Mouse (Mus musculus) liver, adult (tissue): ENCODE results near the gene Tnfaip3.

Source experiments
- GATA4 ChIP-seq: IDR thresholded peaks from 2 replicates; pipeline ENCODE4 v1.6.1; 2014; ENCODE audit warnings: mild to moderate bottlenecking, low read length; ENCODE audit not compliant: insufficient replicate concordance

Tnfaip3 gene

GRCm38 (mm10) chr10:19030628-19031027, 15.2 kb upstream of the Tnfaip3 start:
- TF ChIP-seq GATA4, result no peak

GRCm38 (mm10) chr10:19026710-19027109, 11.3 kb upstream of the Tnfaip3 start:
- TF ChIP-seq GATA4, result no peak

- no peak for TF ChIP-seq GATA4
Observed at GRCm38 (mm10) chr10:19024353-19024752, 8.9 kb upstream of the Tnfaip3 start.

- TF ChIP-seq GATA4, result no peak
Observed at GRCm38 (mm10) chr10:19023622-19024326, 8.3 kb upstream of the Tnfaip3 start.

GRCm38 (mm10) chr10:19022272-19022671, 6.8 kb upstream of the Tnfaip3 start:
- TF ChIP-seq GATA4, result no peak

GRCm38 (mm10) chr10:19016823-19017471, 1.5 kb upstream of the Tnfaip3 start:
- no peak for TF ChIP-seq GATA4

GRCm38 (mm10) chr10:19014381-19015256, 838 bp downstream of the Tnfaip3 start:
- TF ChIP-seq GATA4, result no peak

- no peak for TF ChIP-seq GATA4
Observed at GRCm38 (mm10) chr10:19013351-19013750, 2.1 kb downstream of the Tnfaip3 start.

GRCm38 (mm10) chr10:19012616-19013015, 2.8 kb downstream of the Tnfaip3 start:
- no peak for TF ChIP-seq GATA4

- no peak for TF ChIP-seq GATA4
Observed at GRCm38 (mm10) chr10:19011832-19012440, 3.5 kb downstream of the Tnfaip3 start.

GRCm38 (mm10) chr10:19010414-19010813, 5.0 kb downstream of the Tnfaip3 start:
- no peak for TF ChIP-seq GATA4

- TF ChIP-seq GATA4, result no peak
Observed at GRCm38 (mm10) chr10:19009186-19009672, 6.2 kb downstream of the Tnfaip3 start.

GRCm38 (mm10) chr10:19008607-19008940, 6.9 kb downstream of the Tnfaip3 start:
- TF ChIP-seq GATA4, result no peak

GRCm38 (mm10) chr10:19007897-19008606, 7.4 kb downstream of the Tnfaip3 start:
- no peak for TF ChIP-seq GATA4

GRCm38 (mm10) chr10:19002091-19002785, 13.2 kb downstream of the Tnfaip3 start:
- TF ChIP-seq GATA4, result no peak

GRCm38 (mm10) chr10:18999427-18999826, 16.0 kb downstream of the Tnfaip3 start:
- TF ChIP-seq GATA4, result no peak
